Mouse (Mus musculus): ENCODE results near the gene Zfp664.

DNA sequence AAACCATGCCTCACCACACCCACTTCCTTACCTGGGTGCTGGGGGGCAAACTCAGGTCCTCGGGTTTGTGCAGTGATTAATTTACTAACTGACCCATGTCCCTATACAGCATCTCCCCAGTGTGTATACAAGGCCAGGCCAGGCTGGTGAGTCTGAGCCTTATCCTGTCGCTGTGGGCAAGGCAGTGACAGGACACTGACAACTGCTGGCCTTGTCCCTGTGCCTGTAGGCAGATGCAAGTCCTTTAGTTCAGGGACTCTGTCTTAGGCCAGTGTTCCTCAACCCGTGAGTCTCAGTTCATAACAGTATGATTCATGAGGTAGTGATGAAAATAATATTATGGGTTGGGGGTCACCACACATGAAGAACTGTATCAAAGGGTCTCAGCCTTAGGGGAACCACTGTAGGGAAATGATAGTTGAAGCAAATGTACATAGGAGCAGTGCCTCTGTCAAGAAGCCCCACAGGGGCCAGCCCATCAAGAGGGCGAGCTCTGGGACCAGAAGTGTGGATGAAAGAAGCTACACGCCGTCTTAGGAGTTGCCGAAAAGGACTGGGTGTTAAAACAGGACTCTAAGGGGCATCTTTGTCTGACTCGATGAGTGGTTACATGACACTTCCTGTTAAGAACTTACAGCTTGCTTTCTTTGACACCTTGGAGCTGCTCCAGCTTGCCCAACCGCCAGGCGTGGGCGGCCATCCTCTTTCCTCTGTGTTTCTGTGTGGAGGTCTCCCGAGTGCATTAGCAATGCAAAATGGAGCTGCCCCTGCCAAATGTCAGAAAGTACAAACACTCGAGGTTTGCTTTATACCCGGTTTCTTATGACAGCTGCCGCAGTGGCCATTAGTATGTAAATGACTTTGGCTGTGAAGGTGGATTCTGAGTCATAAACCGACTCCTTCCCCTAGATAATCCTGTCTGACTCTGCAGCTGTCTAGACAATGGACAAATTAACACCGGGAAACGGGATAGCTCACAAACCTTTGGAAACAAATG, 60.2 kb downstream of the Zfp664 start:
- TF ChIP-seq CTCF (IDR thresholded peaks at IDR 0.05; ENCODE audit: low read depth) (no peak), EP300 (optimal IDR thresholded peaks at IDR 0.05) (no peak)

Data from stomach, postnatal 0 days (tissue).